Mouse (Mus musculus): ENCODE measurements around the gene Trim25. TPM values are rescaled to one million over a fixed set of nuclear protein-coding genes. Genes with fewer than 3 reads are reported as not detected.

The Trim25 gene
- polyA plus RNA-seq, 1 experiment: 47.3 TPM

DNA sequence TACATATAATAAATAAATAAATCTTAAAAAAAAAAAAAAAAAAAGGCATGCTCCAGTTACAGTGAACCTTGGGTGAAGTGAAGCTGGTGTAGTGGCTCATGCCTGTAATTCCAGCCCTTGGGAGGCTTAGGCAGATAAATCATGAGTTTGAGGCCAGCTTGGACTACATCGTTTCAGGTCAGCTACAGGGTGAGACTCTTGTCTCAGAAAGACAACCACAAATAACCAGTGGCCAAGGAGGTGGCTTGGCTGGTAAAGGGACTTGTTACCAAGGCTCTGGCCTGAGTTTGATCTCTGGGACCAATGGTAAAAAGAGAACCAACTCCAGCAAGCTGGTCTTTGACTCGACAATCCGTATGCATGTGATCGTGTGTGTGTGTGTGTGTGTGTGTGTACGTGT, 2.9 kb downstream of the Trim25 start:
- no peak overlapping the region for H3K27ac ChIP-seq (ENCODE audit: insufficient read depth, low read length)
- TF ChIP-seq POLR2A (IDR thresholded peaks at IDR 0.05; ENCODE audit: insufficient read depth, low read length): no peak
- TF ChIP-seq CTCF (IDR thresholded peaks at IDR 0.05; ENCODE audit: low read depth, low read length): no peak
- H3K4me3 ChIP-seq (ENCODE audit: low read depth, low read length): peak overlapping the region; percentile 9; the same call in 1 of the 2 replicates
- peaks cover 20% of the 10 kb centered on the region for H3K36me3 ChIP-seq (ENCODE audit: control insufficient read depth, insufficient read depth, low read length, poor library complexity, severe bottlenecking)
- H3K4me1 ChIP-seq (ENCODE audit: control insufficient read depth, insufficient read depth, low read length): peaks cover 5% of the 10 kb centered on the region
- no peak overlapping the region for H3K9ac ChIP-seq (ENCODE audit: low read depth, poor library complexity, severe bottlenecking)
- no peaks in the 10 kb centered on the region for H3K9me3 ChIP-seq (replicated peaks; ENCODE audit: control insufficient read depth, insufficient read depth, low read length, poor library complexity, severe bottlenecking)
- no peaks in the 10 kb centered on the region for H3K27me3 ChIP-seq (ENCODE audit: control insufficient read depth, insufficient read depth, low read length, poor library complexity, severe bottlenecking)

DNA sequence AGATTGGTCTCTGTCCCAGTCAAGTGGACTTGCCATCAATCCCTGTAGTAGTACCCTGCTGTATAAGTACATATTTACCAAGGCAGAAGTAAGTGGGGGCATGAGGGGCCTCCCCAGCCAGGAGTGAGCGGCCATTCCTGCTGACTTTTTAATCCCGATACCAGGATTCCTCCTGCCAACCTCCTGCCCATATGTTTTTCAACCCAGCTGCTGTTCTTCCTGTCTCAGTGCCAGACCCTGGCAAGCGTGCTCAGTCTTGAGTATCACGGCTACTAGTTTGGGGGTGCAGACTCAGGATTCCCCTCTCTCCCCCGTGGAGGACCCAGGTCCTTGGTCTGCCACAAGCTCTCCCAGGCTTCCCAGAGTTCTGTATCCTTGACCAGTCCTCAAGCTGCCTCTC, 3.4 kb downstream of the Trim25 start:
- Histone ChIP-seq H3K36me3 (ENCODE audit: control insufficient read depth, insufficient read depth, low read length, poor library complexity, severe bottlenecking) (peaks cover 25% of the 10 kb centered on the region), H3K27me3 (ENCODE audit: control insufficient read depth, insufficient read depth, low read length, poor library complexity, severe bottlenecking) (no peaks in the 10 kb centered on the region), H3K9ac (ENCODE audit: low read depth, poor library complexity, severe bottlenecking) (peak overlapping the region; percentile 16; the same call in 1 of the 2 replicates), H3K27ac (ENCODE audit: insufficient read depth, low read length) (no peak overlapping the region), H3K9me3 (replicated peaks; ENCODE audit: control insufficient read depth, insufficient read depth, low read length, poor library complexity, severe bottlenecking) (no peaks in the 10 kb centered on the region), H3K4me3 (ENCODE audit: low read depth, low read length) (no peak overlapping the region), H3K4me1 (ENCODE audit: control insufficient read depth, insufficient read depth, low read length) (peaks cover 5% of the 10 kb centered on the region)
- TF ChIP-seq CTCF (IDR thresholded peaks at IDR 0.05; ENCODE audit: low read depth, low read length) (no peak), EP300 (IDR thresholded peaks at IDR 0.05; ENCODE audit: insufficient read depth, low read depth, low read length) (no peak), POLR2A (IDR thresholded peaks at IDR 0.05; ENCODE audit: insufficient read depth, low read length) (no peak)

DNA sequence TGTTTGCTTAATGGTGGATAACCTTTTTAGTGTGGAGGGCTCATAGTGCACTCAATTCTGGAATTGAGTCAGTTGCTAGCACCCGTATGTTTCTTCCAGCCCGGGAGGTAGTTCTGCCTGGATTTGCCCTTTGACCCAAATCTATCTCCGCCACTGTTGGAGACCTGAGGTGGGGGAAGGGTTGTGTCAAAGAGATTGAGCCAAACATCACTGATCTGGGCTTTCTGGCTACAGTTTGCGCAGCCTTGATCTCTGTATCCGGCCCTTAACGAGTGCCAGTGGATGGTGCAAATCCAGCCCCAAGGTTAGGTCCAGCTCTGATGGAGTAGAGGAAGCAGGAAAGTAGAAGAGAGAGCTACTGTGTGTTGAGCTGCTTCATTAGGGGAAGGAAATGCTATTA, 3.9 kb downstream of the Trim25 start:
- H3K27me3 ChIP-seq (ENCODE audit: control insufficient read depth, insufficient read depth, low read length, poor library complexity, severe bottlenecking): no peaks in the 10 kb centered on the region
- H3K4me1 ChIP-seq (ENCODE audit: control insufficient read depth, insufficient read depth, low read length): peaks cover 5% of the 10 kb centered on the region
- peak overlapping the region; percentile 10; the same call in 1 of the 2 replicates for H3K4me3 ChIP-seq (ENCODE audit: low read depth, low read length)
- TF ChIP-seq EP300 (IDR thresholded peaks at IDR 0.05; ENCODE audit: insufficient read depth, low read depth, low read length) (no peak), CTCF (IDR thresholded peaks at IDR 0.05; ENCODE audit: low read depth, low read length) (no peak), POLR2A (IDR thresholded peaks at IDR 0.05; ENCODE audit: insufficient read depth, low read length) (no peak)
- H3K9me3 ChIP-seq (replicated peaks; ENCODE audit: control insufficient read depth, insufficient read depth, low read length, poor library complexity, severe bottlenecking): no peaks in the 10 kb centered on the region
- peak overlapping the region; percentile 16; the same call in 1 of the 2 replicates for H3K9ac ChIP-seq (ENCODE audit: low read depth, poor library complexity, severe bottlenecking)
- H3K27ac ChIP-seq (ENCODE audit: insufficient read depth, low read length): no peak overlapping the region
- H3K36me3 ChIP-seq (ENCODE audit: control insufficient read depth, insufficient read depth, low read length, poor library complexity, severe bottlenecking): peaks cover 25% of the 10 kb centered on the region

- 0 out of 2 replicates have a peak overlapping the region, but pooled peaks have one; percentile 1 for H3K27ac ChIP-seq (ENCODE audit: insufficient read depth, low read length)
Observed at GRCm38 (mm10) chr11:89003726-89004125, 4.5 kb downstream of the Trim25 start.

GRCm38 (mm10) chr11:89005473-89005872, 6.3 kb downstream of the Trim25 start:
- peaks cover 43% of the 10 kb centered on the region for H3K36me3 ChIP-seq (ENCODE audit: control insufficient read depth, insufficient read depth, low read length, poor library complexity, severe bottlenecking)
- H3K4me1 ChIP-seq (ENCODE audit: control insufficient read depth, insufficient read depth, low read length): peaks cover 5% of the 10 kb centered on the region
- TF ChIP-seq POLR2A (IDR thresholded peaks at IDR 0.05; ENCODE audit: insufficient read depth, low read length): no peak
- no peaks in the 10 kb centered on the region for H3K27me3 ChIP-seq (ENCODE audit: control insufficient read depth, insufficient read depth, low read length, poor library complexity, severe bottlenecking)
- peaks cover 11% of the 10 kb centered on the region for H3K9me3 ChIP-seq (replicated peaks; ENCODE audit: control insufficient read depth, insufficient read depth, low read length, poor library complexity, severe bottlenecking)
- no peak overlapping the region for H3K27ac ChIP-seq (ENCODE audit: insufficient read depth, low read length)
- H3K9ac ChIP-seq (ENCODE audit: low read depth, poor library complexity, severe bottlenecking): no peak overlapping the region
- no peak overlapping the region for H3K4me3 ChIP-seq (ENCODE audit: low read depth, low read length)

More at GRCm38 (mm10) chr11:89003726-89004125, 4.5 kb downstream of the Trim25 start:
- Histone ChIP-seq H3K27me3 (ENCODE audit: control insufficient read depth, insufficient read depth, low read length, poor library complexity, severe bottlenecking) (no peaks in the 10 kb centered on the region), H3K36me3 (ENCODE audit: control insufficient read depth, insufficient read depth, low read length, poor library complexity, severe bottlenecking) (peaks cover 29% of the 10 kb centered on the region), H3K9me3 (replicated peaks; ENCODE audit: control insufficient read depth, insufficient read depth, low read length, poor library complexity, severe bottlenecking) (no peaks in the 10 kb centered on the region), H3K9ac (ENCODE audit: low read depth, poor library complexity, severe bottlenecking) (no peak overlapping the region), H3K4me3 (ENCODE audit: low read depth, low read length) (no peak overlapping the region), H3K4me1 (ENCODE audit: control insufficient read depth, insufficient read depth, low read length) (peaks cover 5% of the 10 kb centered on the region)
- TF ChIP-seq EP300 (IDR thresholded peaks at IDR 0.05; ENCODE audit: insufficient read depth, low read depth, low read length): no peak
- no peak for TF ChIP-seq POLR2A (IDR thresholded peaks at IDR 0.05; ENCODE audit: insufficient read depth, low read length)
- TF ChIP-seq CTCF (IDR thresholded peaks at IDR 0.05; ENCODE audit: low read depth, low read length): no peak

DNA sequence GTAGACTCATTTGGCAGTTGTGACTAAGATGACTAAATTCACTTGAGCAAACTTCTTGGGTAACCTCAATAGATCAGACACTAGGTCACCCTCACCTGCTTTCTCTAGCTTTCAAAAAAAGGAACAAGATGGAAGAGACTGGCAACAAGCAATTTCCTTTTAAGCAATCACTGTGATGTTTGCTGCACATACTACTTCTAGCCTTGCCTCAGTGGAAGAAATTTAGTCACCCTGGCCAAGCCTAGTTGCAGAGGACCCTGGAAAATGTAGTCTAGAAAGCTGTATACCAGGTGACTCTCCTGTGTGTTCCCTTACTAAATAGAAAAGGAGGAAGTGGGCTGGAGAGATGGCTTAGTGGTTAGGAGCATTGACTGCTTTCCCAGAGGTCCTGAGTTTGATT, 7.2 kb downstream of the Trim25 start:
- no peak overlapping the region for H3K9ac ChIP-seq (ENCODE audit: low read depth, poor library complexity, severe bottlenecking)
- H3K27ac ChIP-seq (ENCODE audit: insufficient read depth, low read length): no peak overlapping the region
- H3K4me3 ChIP-seq (ENCODE audit: low read depth, low read length): no peak overlapping the region
- H3K27me3 ChIP-seq (ENCODE audit: control insufficient read depth, insufficient read depth, low read length, poor library complexity, severe bottlenecking): no peaks in the 10 kb centered on the region
- peaks cover 3% of the 10 kb centered on the region for H3K4me1 ChIP-seq (ENCODE audit: control insufficient read depth, insufficient read depth, low read length)
- TF ChIP-seq EP300 (IDR thresholded peaks at IDR 0.05; ENCODE audit: insufficient read depth, low read depth, low read length) (no peak), POLR2A (IDR thresholded peaks at IDR 0.05; ENCODE audit: insufficient read depth, low read length) (no peak), CTCF (IDR thresholded peaks at IDR 0.05; ENCODE audit: low read depth, low read length) (no peak)
- peaks cover 52% of the 10 kb centered on the region for H3K36me3 ChIP-seq (ENCODE audit: control insufficient read depth, insufficient read depth, low read length, poor library complexity, severe bottlenecking)
- H3K9me3 ChIP-seq (replicated peaks; ENCODE audit: control insufficient read depth, insufficient read depth, low read length, poor library complexity, severe bottlenecking): peaks cover 11% of the 10 kb centered on the region

All from ES-Bruce4 (cell line).